In the genomic region with DNA sequence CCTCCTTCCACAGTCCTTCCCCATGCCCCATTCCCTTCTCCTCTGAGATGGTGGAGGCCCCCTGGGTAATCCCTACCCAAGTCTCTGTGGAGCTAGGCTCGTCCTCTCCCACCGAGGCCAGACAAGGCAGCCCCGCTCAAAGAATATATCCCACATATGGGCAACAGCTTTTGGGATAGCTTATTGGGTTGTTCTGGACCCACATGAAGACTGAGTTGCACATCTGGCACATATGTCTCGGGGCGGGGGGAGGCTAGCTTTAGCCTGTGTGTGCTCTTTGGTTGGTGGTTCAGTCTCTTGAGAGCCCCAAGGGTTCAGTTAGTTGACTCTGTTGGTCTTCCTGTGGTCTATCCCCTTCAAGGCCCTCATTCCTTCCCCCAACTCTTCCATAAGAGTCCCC, we compare ENCODE assay signal across 26 mouse cellular contexts. TPM values are rescaled to one million over a fixed set of nuclear protein-coding genes. Genes with fewer than 3 reads are reported as not detected.
"Had no signal": no experiment of that assay in that cellular context is flagged by ENCODE, and none has a peak within 500 bp of the region (broad histone marks: within the 10 kb centered on the region; RNA-seq: fewer than 3 reads in every experiment).

No protein-coding gene starts in this region.

- H3K4me2 ChIP-seq: heart, embryonic 12.5 days; heart, embryonic 15.5 days; hindbrain, embryonic 12.5 days; hindbrain, embryonic 15.5 days; kidney, embryonic 15.5 days; limb, embryonic 13.5 days; limb, embryonic 15.5 days; liver, embryonic 12.5 days had no signal

- H3K9me3 ChIP-seq: heart, embryonic 12.5 days; heart, embryonic 15.5 days; hindbrain, embryonic 12.5 days; hindbrain, embryonic 15.5 days; kidney, embryonic 15.5 days; limb, embryonic 13.5 days; limb, embryonic 15.5 days; liver, embryonic 12.5 days had no signal

- ATAC-seq: hindbrain, postnatal 0 days; intestine, embryonic 16.5 days; liver, embryonic 12.5 days had no signal

- H3K27me3 ChIP-seq: heart, embryonic 12.5 days; heart, embryonic 15.5 days; hindbrain, embryonic 12.5 days; hindbrain, embryonic 15.5 days; kidney, embryonic 15.5 days; limb, embryonic 13.5 days; limb, embryonic 15.5 days; liver, embryonic 12.5 days had no signal

- H3K27ac ChIP-seq: hindbrain, embryonic 12.5 days; hindbrain, embryonic 15.5 days; hindbrain, postnatal 0 days; kidney, embryonic 15.5 days; kidney, postnatal 0 days; limb, embryonic 13.5 days; limb, embryonic 15.5 days; liver, embryonic 12.5 days; liver, embryonic 14.5 days had no signal

- H3K4me3 ChIP-seq: heart, embryonic 12.5 days; heart, embryonic 15.5 days; hindbrain, embryonic 12.5 days; hindbrain, embryonic 15.5 days; kidney, embryonic 15.5 days; limb, embryonic 13.5 days; limb, embryonic 15.5 days; liver, embryonic 12.5 days had no signal

- H3K36me3 ChIP-seq: heart, embryonic 12.5 days; heart, embryonic 15.5 days; hindbrain, embryonic 12.5 days; hindbrain, embryonic 15.5 days; kidney, embryonic 15.5 days; limb, embryonic 13.5 days; limb, embryonic 15.5 days; liver, embryonic 12.5 days had no signal

- DNase-seq: gastrocnemius, postnatal 14 days; gastrocnemius, postnatal 36 days; heart, adult 18-20 months; heart, postnatal 14 days; heart, postnatal 36 days; kidney, adult 11 months; kidney, adult 2 months; kidney, adult 9 months; kidney, postnatal 14 days; kidney, postnatal 36 days; layer of hippocampus, adult 9-11 months; layer of hippocampus, postnatal 36 days; left cerebral cortex, postnatal 4 days had no signal

- H3K4me1 ChIP-seq: hindbrain, embryonic 12.5 days; hindbrain, embryonic 15.5 days; kidney, embryonic 15.5 days; liver, embryonic 12.5 days had no signal

- H3K9ac ChIP-seq: heart, embryonic 12.5 days; heart, embryonic 15.5 days; hindbrain, embryonic 12.5 days; hindbrain, embryonic 15.5 days; kidney, embryonic 15.5 days; limb, embryonic 13.5 days; limb, embryonic 15.5 days; liver, embryonic 12.5 days; liver, embryonic 14.5 days had no signal

RNA-seq across cellular contexts. Expression of a gene that starts 58.9 kb away (rescaled TPM):
- total RNA-seq: hematopoietic stem cell, adult 5-6 weeks had no signal
